Mouse (Mus musculus) neutrophil, adult 59 days (primary cell): ENCODE data around the gene Gm20929. TPM values are rescaled to one million over a fixed set of nuclear protein-coding genes. Genes with fewer than 3 reads are reported as not detected.

ENCODE experiments used
- total RNA-seq, 2 experiments: library from RNA; stranded (reverse); gene quantifications; 1 replicate in 1 of 2; 2 replicates in 1 of 2; pipeline ENCODE4 v1.2.4; 2023

Gene Gm20929
- total RNA-seq = not detected

DNA sequence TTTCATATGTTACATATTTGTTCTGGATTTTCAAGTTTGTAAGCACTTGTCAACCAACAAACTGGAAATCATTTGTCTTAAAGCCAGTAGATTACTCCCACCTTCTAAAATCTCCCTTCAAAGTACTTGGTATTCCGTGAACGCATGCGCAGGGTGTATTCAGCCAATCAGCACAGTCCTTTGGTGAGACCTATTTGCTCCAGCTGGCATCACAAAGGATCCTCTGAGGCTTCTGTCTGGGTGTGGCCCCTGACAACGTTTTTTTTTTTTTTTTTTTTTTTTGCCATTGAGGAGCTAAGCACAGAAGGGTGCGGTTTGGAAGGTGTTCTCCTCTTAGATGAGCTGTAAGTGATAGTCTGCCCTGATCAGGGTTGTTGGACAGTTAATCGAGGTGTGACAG lies at the start of gene Gm20929:
TSS of gene Gm20929 (plus strand) at position 301 of the 400 bp plus-strand sequence.

